ENCODE assay signal across 8 mouse cellular contexts in the genomic region with DNA sequence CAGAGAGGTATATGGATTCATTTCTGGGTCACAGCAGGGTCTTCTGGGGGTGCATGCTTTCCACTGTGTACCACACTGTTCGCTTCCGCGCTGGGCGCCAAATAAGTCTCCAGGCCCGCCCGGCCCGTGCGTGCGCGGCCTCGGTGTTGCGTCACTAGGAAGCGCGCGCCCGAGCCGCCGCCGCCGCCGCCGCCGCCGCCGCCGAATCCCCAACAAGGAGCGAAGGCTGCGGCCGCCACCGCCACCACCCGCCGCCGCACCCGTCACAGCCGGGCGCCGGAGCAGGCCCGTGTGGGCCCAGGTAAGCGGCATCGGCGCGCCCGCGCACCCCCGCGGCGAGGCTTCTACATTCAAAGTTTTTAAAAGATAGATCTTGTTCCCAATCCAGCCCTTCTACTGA. TPM values are rescaled to one million over a fixed set of nuclear protein-coding genes. Genes with fewer than 3 reads are reported as not detected.
DNase-seq lines count a peak whose midpoint lies in the region; ATAC-seq and TF ChIP-seq lines count a peak whose summit lies in the region.
"Not testable (repeated sequence)": the region's sequence is repeated elsewhere in the genome, so short reads cannot be mapped to it uniquely, and the experiment has no call there.

No protein-coding gene starts in this region.

- H3K4me3 ChIP-seq in embryonic facial prominence, embryonic 11.5 days (ENCODE audit: low read depth, low read length); lung, postnatal 0 days (ENCODE audit: low read depth, low read length): not testable (repeated sequence)
- 0 out of 2 replicates have a peak overlapping the region, but pooled peaks have one; percentile 21 for H3K4me3 ChIP-seq in hindbrain, postnatal 0 days (ENCODE audit: low read length)
- peak overlapping the region; percentile 26; the same call in 1 of the 2 replicates for H3K4me3 ChIP-seq in olfactory bulb, adult 2 months (ENCODE audit: insufficient read depth, low read depth, low read length)

- H3K4me2 ChIP-seq in embryonic facial prominence, embryonic 11.5 days (ENCODE audit: low read depth, low read length): not testable (repeated sequence)
- H3K4me2 ChIP-seq in hindbrain, postnatal 0 days (ENCODE audit: low read depth, low read length): peak overlapping the region; percentile 27; the same call in 1 of the 2 replicates
- peak overlapping the region; percentile 28 for H3K4me2 ChIP-seq in lung, postnatal 0 days (replicated peaks; ENCODE audit: low read depth, low read length)

- peak; percentile 99 for ATAC-seq in embryonic facial prominence, embryonic 11.5 days (replicated peaks; ENCODE audit: insufficient number of reproducible peaks, low FRiP score, low TSS enrichment, low read depth)
- ATAC-seq in hindbrain, postnatal 0 days: peak; percentile 98
- peak; percentile 98 for ATAC-seq in lung, postnatal 0 days

- not testable (repeated sequence) for H3K27me3 ChIP-seq in embryonic facial prominence, embryonic 11.5 days (ENCODE audit: control insufficient read depth, insufficient read depth, low read length); hindbrain, postnatal 0 days (ENCODE audit: insufficient read depth, low read length); lung, postnatal 0 days (replicated peaks; ENCODE audit: insufficient read depth, low read length)

- WGBS in embryonic facial prominence, embryonic 11.5 days: 47% methylated on average over 41 of the region's 47 CpGs
- WGBS in hindbrain, postnatal 0 days: 54% methylated on average over 42 of the region's 47 CpGs
- WGBS in lung, postnatal 0 days: 64% methylated on average over 26 of the region's 47 CpGs
- WGBS in olfactory bulb, adult 2 months: 64% methylated on average over 47 of the region's 47 CpGs

- H3K36me3 ChIP-seq in embryonic facial prominence, embryonic 11.5 days (replicated peaks; ENCODE audit: control insufficient read depth, insufficient read depth, low read depth, low read length); hindbrain, postnatal 0 days (ENCODE audit: insufficient read depth, low read length); lung, postnatal 0 days (ENCODE audit: insufficient read depth, low read length): not testable (repeated sequence)

- TF ChIP-seq EP300 in lung, postnatal 0 days (IDR thresholded peaks at IDR 0.05): not testable (repeated sequence)

- H3K9ac ChIP-seq in embryonic facial prominence, embryonic 11.5 days (replicated peaks; ENCODE audit: low read length); hindbrain, postnatal 0 days (replicated peaks; ENCODE audit: low read length); lung, postnatal 0 days (replicated peaks; ENCODE audit: low read depth): not testable (repeated sequence)

- peak; percentile 16 to 30 for DNase-seq in adrenal gland, adult 18-20 months (ENCODE audit: low spot score in 2 of 2)
- not testable (repeated sequence) for DNase-seq in embryonic facial prominence, embryonic 11.5 days (ENCODE audit: low spot score); hindbrain, postnatal 0 days (ENCODE audit: low spot score); lung, postnatal 0 days (ENCODE audit: low spot score)
- peak; percentile 95 for DNase-seq in heart, adult 11 months
- peak; percentile 18 to 38 for DNase-seq in left cerebral cortex, adult 18-20 months (ENCODE audit: low spot score in 2 of 2)
- DNase-seq in thymus, postnatal 14 days: peak; percentile 48

- H3K9me3 ChIP-seq in embryonic facial prominence, embryonic 11.5 days (replicated peaks; ENCODE audit: control insufficient read depth, low read length); hindbrain, postnatal 0 days (ENCODE audit: low read length); lung, postnatal 0 days (ENCODE audit: low read length): not testable (repeated sequence)

- not testable (repeated sequence) for TF ChIP-seq POLR2A in olfactory bulb, adult 2 months (IDR thresholded peaks at IDR 0.05; ENCODE audit: insufficient read depth, low read depth, low read length)

- H3K27ac ChIP-seq in embryonic facial prominence, embryonic 11.5 days (replicated peaks; ENCODE audit: low read depth, low read length); hindbrain, postnatal 0 days; lung, postnatal 0 days (ENCODE audit: low read length); olfactory bulb, adult 2 months (ENCODE audit: insufficient read depth, low read depth, low read length): not testable (repeated sequence)

- not testable (repeated sequence) for TF ChIP-seq CTCF in hindbrain, postnatal 0 days (IDR thresholded peaks at IDR 0.05; ENCODE audit: low read depth); lung, postnatal 0 days (IDR thresholded peaks at IDR 0.05); olfactory bulb, adult 2 months (IDR thresholded peaks at IDR 0.05; ENCODE audit: insufficient read depth, low read depth, low read length)

- not testable (repeated sequence) for H3K4me1 ChIP-seq in embryonic facial prominence, embryonic 11.5 days (ENCODE audit: control insufficient read depth, insufficient read depth, low read length); hindbrain, postnatal 0 days (ENCODE audit: insufficient read depth, low read length); lung, postnatal 0 days (ENCODE audit: insufficient read depth, low read depth, low read length); olfactory bulb, adult 2 months (ENCODE audit: control insufficient read depth, insufficient read depth, low read length)

RNA-seq across cellular contexts. Expression of a gene that starts 57.1 kb away (rescaled TPM):
- under 1 TPM; 0.29 to 0.43 TPM for total RNA-seq in adrenal gland, adult 18-20 months (2021)
- polyA plus RNA-seq in embryonic facial prominence, embryonic 11.5 days (2014; fragmentation: Nextera tagmentation; extraction: Ambion mirVana): 0.21 TPM in 1 of 2 replicates, not detected in the other
- total RNA-seq in hindbrain, postnatal 0 days (2014; rRNA removed): 0.21 and 0.22 TPM in 2 replicates
- 0.18 and 0.19 TPM in 2 replicates for polyA plus RNA-seq in hindbrain, postnatal 0 days (2015; fragmentation: Nextera tagmentation; extraction: Ambion mirVana)
- 1 to 10 TPM; 1.0 to 1.3 TPM for total RNA-seq in left cerebral cortex, adult 18-20 months (2021)
- not detected in 2 replicates for polyA plus RNA-seq in lung, postnatal 0 days (2015; fragmentation: Nextera tagmentation; extraction: Ambion mirVana)
- polyA plus RNA-seq in olfactory bulb, adult 2 months (2012; ENCODE audit: insufficient read depth, insufficient read length, low replicate concordance, missing spikeins): not detected in 2 replicates
